Mouse (Mus musculus) c-Kit-negative CD71-positive TER-119-positive erythroid progenitor cells, embryonic 14.5 days (primary cell): ENCODE data around the gene Nme9.

ENCODE experiments used
- DNase-seq: peaks from one replicate; pipeline ENCODE4 v3.0.0-alpha.2; 2013; ENCODE audit warnings: low read depth, low spot score

Gene Nme9

DNA sequence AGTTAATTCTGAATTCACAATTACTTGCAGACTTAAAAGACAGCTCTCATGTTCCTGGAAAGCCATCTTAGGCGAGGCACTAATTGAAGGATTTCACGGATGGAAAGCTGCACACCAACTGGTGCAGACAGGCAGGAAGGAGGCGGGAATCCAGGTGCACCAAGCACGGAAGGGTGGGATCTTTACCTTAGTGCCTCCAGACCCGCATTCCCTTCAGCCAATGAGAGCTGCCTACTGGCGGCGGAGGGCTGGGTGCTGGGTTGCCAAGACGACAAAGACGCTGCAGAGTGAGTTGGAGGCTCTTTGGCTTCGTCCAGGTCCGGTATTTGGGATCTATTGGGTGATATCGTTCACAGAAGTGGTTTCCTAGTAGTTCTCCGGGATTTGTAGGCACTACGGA is at the start of gene Nme9:
Gene Nme9 (plus strand): TSS at position 315 of the 400 bp plus-strand sequence.
- no peak for DNase-seq

DNA sequence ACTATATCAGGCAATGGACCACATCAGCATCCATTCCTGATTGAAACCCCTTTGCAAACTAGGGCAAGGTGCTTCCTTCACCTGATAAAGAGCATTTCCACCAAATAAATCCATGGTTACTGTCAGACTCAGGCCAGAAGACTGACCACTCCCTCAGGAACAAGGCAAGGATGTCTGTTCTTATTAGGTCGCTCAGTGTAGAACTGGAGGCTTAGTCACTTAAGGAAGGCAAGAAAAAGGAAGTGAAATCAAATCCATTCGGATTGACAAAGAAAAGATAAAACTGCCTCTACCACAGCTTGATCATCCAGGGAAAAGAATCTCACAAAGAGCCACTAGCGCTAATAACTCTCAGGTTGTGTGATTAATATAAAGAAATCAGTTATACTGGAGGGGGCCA is 42.0 kb upstream of the Nme9 start:
- DNase-seq, result no peak

DNA sequence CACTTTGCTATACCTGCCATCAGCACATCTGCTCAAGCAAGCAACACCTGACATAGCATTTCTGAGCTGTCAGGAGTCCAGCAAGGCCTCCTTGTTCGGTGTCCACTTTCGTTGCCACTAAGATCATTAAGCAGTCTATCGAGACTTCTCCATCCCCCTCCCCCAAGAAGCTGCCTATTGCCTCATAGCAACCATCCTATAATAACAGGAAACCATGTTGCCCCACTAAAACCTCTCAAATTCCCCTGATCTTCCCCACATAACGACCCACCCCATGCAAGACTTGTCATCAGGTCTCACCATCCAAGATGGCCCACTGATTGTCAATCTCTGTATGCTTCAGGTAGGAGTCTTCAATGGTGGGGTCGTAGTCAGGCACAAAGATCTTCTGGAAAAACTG is 40.2 kb upstream of the Nme9 start:
- DNase-seq, result no peak

DNA sequence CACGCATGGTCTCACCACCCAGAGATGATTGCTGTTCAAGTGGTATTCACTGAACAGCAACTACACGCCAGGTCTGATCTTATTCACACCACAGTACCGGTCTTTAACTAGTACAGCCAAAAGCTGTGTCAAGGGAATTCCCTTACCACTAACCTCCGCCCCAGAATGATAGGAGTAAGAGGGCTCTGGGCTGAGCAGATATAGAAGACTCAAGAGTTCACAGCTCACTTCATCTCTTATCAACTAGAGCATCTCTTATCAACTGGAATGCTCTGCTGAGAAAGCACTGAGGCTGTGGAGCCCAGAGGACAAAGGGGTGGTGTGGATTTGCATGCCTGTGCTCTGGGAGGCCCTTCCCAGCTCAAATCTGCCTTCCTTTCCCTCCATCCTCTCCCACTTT is 39.5 kb upstream of the Nme9 start:
- DNase-seq, result no peak

DNA sequence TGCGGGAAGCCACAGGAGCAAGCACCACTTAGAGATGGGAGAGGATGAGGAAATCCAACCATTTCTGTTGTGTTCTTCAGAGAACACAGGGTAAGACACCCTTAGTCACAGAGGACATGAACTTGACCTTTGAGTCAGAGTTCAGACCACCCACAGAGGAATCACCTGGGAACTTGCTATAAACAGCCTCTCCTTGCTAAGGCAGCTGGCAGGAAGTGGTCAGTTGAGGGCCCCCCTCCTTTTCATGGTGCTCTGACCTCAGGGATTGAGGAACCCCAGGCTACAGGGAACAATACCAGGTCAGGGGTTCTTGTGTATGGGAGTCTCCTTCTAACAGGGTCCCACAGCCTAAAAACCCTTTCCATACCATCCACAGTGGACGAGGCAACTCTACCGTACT is 34.5 kb upstream of the Nme9 start:
- no peak for DNase-seq

DNA sequence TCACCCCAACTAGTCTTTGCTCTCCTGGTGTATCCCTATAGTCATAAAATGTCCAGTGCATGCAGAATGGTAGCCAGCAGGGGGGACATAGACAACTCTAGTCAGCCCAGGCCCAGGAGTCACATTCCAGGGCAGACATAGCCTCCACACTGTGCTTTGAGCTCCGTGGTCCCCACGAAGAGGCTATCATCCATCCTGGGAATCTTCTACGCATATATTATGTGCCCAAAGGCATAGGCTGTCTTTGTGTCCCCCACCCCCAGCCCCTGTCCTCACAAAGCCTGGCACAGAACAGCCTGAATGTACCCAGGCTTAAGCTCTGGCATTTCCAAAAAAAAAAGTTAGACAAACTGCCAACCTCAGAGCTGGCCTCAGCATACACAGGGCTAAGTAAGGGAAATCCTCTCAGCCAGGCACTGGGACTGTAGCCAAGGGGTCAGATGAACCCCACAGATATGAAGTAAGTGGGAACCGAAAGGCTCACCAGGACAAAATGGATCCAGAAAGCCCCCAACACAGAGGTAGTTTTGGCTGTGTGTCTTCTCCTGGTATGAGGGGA is 33.9 kb upstream of the Nme9 start:
- no peak for DNase-seq

DNA sequence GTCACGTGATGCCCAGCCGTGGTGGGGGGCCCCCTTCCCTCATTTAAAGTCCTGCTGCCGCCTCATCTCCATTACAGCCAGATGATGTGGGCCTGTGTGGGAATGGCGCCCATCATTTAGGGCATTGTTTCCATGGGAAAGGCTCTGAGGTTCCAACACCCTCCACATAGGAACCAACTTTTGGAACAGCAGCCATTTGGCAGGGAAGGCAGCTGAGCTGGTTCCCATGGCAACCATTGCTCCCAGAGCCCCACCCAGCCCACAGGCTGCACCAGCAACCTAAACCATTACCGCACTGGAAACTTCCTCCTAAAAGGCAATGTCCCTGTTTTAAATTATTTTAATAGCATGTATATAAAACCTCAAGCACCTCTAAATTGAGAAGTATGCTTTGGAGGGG is 32.9 kb upstream of the Nme9 start:
- no peak for DNase-seq

DNA sequence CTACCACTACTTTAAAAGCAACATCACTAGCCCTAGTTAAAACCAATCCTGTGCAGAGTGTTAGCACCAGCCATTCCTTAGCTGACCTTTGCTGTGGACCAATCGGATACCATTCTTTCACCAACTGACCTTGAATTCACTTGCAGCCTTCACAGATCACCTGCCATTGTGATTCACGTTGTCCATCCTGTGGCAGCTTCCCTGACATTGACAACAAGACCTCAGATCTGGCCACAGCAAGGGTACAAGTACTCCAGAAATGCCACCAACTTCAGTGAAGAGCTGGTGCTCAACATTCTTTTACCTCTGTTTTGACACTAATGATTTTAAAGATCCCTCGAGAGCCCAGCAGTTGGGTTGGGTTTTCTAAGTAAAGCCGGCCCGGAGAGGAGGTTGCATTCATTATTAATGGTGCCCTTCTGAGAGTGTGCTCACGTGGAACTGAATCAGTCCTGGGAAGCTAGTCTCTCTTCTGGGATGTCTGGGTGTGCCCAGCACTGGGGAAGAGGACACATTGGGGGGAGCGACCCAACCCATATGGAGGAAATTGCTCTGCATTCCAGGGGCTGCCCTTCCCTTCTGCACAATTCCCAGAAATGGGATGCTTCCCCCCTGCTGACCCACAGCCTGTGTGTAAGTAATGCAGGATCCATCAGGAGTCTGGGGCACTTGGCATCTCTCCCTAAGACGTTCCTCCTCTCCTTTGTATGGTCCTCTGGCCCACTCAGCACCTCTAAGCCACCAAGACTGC is 31.1 kb upstream of the Nme9 start:
- no peak for DNase-seq

DNA sequence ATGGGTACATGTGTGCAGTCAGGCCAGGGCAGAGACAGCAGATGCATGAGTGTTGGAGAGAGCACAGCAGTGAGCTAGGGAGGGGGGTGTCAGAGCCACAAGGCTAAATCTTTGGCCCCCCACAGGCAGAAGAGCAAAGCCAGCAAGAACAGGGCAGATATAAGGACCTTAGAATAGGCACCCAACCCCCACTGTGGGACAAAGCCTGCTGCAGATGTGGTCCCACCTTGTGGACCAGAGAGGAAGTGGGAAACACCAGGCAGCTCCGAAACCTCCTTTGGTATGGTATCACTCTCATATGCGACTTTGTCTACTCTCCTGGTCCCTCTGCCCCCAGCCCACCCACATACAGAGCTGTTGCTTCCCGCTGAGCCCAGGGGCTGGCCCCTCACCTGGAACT is 29.4 kb upstream of the Nme9 start:
- no peak for DNase-seq

DNA sequence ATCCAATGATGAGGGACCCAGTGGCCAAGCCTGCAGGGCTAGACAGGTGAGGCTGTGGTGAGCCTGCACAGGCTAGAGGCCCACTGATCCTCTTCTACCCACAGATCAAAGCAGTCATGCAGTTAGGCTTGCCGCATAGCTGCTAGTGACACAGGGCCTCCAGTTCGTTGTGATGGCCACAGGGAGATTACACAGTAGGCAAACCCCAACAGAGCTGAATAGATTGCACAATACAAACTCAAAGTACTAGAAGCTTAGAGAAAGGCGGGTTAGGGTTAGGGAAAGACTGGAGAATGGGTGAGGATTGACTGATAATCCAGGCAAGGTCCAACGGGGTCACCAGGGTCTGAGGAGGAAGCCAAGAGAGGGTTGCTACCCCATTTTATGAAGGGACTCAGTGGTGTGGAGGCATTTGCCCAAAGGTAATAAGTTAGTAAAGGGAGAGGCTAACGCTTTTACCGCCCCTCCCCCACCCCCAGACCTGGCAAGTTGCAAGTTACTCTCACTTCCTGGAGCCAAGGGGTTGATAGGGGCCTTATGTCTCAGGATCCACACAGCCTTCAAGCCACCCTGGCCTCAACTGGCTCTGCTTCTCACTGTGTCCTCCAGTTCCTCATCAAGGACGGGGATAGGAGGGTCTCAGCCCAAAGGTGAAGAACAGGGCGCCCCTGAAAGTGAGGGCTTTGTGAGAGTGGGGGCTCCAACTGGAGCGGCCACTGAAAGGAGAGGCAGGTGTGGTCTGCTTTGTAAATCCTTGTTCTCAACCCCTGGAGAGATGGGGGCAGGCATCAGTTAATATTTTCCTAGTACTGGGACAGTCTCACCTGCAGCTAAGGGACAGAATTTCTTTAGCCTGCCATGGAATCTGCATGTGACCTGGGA is 27.3 kb upstream of the Nme9 start:
- no peak for DNase-seq

DNA sequence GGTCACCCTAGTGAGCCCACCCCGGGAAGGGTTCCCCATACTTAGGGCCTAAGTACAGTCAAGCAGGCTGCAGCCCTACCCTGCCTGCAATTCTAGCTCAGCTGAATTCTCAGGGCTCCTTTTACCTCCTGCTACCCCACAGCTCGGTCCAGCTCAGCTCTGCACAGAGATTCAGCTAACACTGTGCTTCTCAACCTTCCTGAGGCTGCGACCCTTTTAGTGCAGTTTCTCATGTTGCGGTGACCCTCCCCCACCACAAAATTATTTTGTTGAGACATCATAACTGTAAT is 26.8 kb upstream of the Nme9 start:
- no peak for DNase-seq

DNA sequence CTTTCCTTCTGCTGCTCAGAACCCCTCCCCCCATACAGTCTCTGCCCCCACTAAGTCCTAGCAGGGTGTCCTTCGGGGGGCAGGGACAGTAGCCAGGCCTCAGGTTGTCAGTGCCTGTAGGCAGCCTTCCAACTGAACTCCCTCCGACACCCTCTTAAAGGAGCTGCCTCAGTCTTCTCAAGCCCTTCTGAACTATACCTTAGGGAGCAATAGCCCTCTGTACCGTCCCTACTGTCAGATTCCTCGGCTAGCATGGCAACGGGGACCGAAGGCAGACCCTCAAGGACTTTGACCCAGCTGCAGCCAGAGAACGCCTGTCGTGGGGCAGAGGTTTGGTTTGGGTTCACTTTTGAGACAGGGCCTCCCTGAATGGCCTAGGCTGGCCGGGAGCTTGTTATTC is 26.0 kb upstream of the Nme9 start:
- no peak for DNase-seq

DNA sequence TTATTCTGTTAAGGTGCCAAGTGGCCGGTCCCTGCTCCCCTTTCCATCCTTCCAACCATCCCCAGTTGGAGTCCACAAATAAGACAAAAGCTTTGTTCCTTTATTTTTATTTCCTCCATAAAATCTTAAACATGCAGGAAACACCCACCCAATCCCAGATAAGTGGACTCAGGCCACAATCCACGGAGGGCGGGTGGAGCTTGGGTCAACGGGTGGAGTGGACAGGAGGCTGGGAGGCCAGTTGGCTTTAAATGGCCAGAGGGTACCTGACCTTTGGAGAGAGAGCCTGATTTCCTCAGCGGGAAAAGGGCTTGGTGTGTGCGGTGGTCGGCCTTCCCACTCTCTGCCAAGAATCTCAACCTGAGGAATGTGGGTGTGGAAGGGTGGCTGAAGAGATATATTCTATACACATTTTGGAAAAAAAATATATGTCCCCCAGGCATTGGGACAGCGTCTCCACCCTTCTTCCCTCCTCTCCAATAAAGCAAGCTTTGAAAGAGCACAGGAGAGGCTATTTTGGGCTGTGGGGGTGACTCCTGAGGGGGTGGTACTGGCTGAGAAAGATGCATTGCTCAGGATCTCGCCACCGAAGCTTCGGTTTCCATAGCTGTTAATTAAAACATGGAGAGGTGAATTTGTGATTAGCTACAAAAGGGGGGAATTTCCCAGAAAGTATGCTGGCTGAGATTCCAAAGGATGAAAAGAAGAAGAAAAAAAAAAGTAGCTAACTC is 22.5 kb upstream of the Nme9 start:
- DNase-seq, result no peak

DNA sequence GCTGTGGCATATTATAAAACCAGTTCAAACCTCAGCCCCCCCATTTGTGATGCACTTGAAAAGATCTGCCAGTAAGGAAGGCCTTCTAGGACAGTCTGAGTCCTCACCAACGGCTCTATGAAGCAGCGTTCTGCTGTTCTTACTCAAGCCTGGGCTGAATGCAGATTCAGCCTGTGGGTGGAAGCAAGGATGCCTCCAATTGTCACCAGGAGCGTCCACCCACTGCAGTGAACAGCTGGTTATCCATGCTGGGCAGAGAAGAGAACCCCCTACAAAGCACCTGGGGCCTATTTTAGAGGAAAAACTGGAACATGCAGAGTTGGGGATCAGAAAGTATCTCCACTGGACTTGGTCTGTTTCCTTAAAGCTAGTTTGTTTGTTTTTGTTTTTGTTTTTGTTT is 21.4 kb upstream of the Nme9 start:
- DNase-seq, result no peak

DNA sequence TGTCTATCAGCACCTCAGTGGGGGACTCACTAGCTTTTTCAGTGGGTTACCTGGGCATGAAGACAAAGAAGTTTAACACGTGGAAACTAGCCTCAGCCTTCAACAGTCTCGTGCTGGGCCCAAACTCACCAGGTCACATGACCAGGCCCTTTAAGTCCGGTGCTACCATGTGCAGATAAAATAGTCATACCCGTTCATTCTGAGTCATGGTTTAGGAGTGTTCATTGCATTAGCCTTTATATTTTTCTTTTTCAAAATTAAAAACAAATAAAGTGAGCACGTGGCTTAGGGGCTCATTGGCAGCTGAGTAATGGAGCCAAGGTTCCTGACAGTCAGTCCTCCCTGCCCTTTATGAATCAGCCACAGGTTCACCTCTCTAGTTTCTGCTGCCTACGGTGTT is 20.5 kb upstream of the Nme9 start:
- DNase-seq, result no peak

DNA sequence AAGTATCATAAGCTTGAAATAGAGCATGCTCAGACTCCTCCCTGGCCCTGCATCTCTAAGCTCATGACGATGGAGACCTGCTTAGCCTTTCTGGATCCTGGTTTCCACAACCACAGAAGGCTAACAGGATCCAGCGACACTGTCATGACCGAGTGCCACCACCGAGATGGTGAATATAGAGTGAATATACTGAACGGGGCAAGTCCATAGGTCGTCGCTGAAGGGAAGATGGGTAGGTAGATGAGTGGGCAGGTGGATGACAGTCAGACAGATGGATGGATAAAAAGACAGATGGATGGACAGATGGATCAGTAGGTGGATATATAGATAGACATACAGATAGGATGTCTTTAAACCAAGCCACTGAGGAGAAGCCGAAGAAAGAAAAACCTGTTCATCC is 19.9 kb upstream of the Nme9 start:
- no peak for DNase-seq

DNA sequence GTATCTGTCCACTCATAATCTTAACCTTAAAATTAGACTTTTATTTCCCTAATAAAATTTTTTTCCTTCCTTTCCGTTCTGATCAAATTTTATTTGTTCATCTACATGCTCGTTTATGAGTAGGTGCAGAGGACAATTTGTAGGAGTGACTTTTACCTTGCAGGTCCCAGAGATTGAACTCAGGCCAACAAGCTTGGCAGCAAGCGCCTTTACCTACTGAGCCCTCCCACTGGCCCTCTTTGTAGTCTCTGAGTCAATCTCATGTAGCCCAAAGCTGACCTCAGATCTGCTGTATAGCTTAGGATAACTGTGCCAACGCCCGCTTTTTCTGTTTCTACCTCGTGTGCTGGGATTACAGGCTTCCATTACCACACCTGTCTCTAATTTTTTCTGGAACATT is 19.3 kb upstream of the Nme9 start:
- no peak for DNase-seq

DNA sequence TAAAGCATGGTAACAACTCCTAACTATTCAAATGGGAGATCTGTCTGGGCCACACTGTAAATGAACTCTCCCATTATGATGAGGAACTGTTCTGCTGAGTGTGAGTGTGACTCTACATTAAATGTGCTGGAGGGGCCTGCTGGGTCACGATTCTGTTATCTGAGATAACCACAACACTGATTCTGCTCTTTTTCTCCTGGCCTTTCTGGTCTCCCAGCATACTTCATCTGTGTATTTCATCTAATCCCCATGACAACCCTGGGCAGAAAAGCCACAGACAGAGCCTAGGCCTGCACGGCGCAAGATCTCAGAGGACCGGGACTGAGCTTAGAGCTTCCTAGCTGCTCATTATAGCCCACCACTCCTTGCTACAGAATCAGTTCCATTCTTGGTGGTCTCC is 18.8 kb upstream of the Nme9 start:
- no peak for DNase-seq

DNA sequence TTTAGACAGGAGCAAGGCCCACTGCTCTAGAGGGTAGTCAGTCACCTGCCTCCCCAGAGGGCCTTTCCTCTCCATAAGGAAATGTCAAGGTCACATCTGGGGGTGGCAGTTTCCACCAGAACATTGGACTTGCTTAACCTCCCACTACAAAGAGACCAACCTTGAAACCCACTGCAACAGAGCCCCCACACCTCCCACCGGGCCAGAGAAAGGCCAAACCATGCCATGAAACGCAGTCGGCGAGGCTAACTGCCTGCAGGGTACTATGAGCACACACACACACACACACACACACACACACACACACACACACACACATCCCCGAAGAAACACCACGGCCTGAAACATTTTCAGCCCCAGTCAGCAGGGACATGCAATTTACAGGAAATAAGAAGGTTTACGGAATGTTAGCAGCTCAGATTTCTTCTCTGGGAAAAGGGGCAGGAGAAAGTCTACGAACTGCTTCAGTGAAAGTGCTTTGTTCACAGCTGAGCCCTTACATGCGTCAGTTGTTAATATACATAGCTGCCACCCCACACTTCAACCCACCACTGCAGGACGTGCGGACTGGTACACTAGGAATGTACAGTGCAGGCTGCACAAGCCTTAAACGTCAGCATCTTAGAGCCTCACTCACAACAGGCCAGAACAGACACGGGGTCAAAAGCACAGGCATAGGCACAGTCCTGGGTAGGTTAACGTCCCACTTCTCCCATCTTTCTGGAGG is 16.2 kb upstream of the Nme9 start:
- DNase-seq, result no peak

DNA sequence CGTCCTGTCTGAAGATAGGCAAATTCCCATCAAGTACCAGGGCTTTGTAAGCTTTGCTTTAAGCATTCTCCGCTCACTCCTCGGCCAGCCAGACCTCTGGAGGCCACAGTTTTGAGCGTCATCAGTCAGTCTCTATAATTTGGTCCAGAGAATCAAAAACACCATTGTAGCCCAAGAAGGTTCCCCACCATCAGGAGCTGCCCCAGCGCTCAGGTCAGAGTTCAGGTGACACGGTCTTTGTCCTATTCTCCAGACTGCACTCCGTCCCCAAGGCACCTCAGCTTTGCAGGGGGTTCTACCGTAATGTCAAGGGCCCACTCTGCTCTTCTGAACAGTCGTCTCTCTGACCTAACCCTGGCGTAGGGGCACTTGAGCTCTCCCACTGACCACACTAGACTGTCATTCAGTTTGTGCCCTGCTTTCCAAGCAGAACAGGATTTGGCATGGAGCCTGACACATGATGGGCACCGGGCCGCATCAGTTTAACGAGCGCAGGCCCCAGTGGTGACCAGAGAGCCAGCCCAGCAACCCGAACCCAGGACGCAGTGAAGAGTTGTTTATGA is 15.6 kb upstream of the Nme9 start:
- no peak for DNase-seq
